Mouse (Mus musculus) hindbrain, postnatal 0 days (tissue): ENCODE measurements around the gene Gm11634. TPM values are rescaled to one million over a fixed set of nuclear protein-coding genes. Genes with fewer than 3 reads are reported as not detected.
"Not testable (repeated sequence)": the region's sequence is repeated elsewhere in the genome, so short reads cannot be mapped to it uniquely, and the experiment has no call there.

Source experiments
- ATAC-seq: fragments of 200-750 bp; cut with Nextera tagmentation; 2 replicates; pipeline ENCODE4 v1.8.0; 2017; ENCODE audit warnings: mild to moderate bottlenecking, moderate TSS enrichment, moderate library complexity
- DNase-seq: peaks from one replicate; pipeline ENCODE4 v3.0.0-alpha.2; 2015; ENCODE audit warnings: low spot score
- H3K27ac ChIP-seq: fragments of 300-500 bp; sonication (generic); 2 replicates; pipeline ENCODE4 v1.5.1; 2014; ENCODE audit warnings: mild to moderate bottlenecking
- H3K27me3 ChIP-seq: fragments of 300-500 bp; sonication (generic); 2 replicates; pipeline ENCODE4 v1.6.1; 2014; ENCODE audit warnings: low read length, mixed read lengths; ENCODE audit not compliant: insufficient read depth
- H3K36me3 ChIP-seq: fragments of 300-500 bp; sonication (generic); 2 replicates; pipeline ENCODE4 v1.6.1; 2014; ENCODE audit warnings: low read length, mixed read lengths; ENCODE audit not compliant: insufficient read depth
- H3K4me1 ChIP-seq: fragments of 300-500 bp; sonication (generic); 2 replicates; pipeline ENCODE4 v1.6.1; 2014; ENCODE audit warnings: antibody characterized with exemption, low read length, mixed read lengths; ENCODE audit not compliant: insufficient read depth
- H3K4me2 ChIP-seq: fragments of 300-500 bp; sonication (generic); 2 replicates; pipeline ENCODE4 v1.6.1; 2014; ENCODE audit warnings: low read depth, mild to moderate bottlenecking, low read length, moderate library complexity, mixed read lengths
- H3K4me3 ChIP-seq: fragments of 300-500 bp; sonication (generic); 2 replicates; pipeline ENCODE4 v1.5.1; 2014; ENCODE audit warnings: low read length
- H3K9ac ChIP-seq: fragments of 300-500 bp; sonication (generic); replicated peaks from 2 replicates; pipeline ENCODE4 v1.6.1; 2014; ENCODE audit warnings: mild to moderate bottlenecking, low read length, moderate library complexity, mixed read lengths
- H3K9me3 ChIP-seq: fragments of 300-500 bp; sonication (generic); 2 replicates; pipeline ENCODE4 v1.6.1; 2016; ENCODE audit warnings: low read length, mixed read lengths
- CTCF ChIP-seq: IDR thresholded peaks from 2 replicates; pipeline ENCODE4 v1.5.1; 2016; ENCODE audit warnings: antibody characterized with exemption, control low read depth, low read depth
- WGBS: fragments of 180-500 bp; shearing (Covaris S2); extraction: QIAGEN DNeasy Blood & Tissue Kit; methylation state at CpG from one replicate; pipeline ENCODE4 v1.1.7; 2014; 5-methylcytosine and 5-hydroxymethylcytosine counted together
- polyA plus RNA-seq: library from polyadenylated mRNA; unstranded; fragments of >200 nt; fragmentation: Nextera tagmentation; extraction: Ambion mirVana; gene quantifications from 2 replicates; pipeline ENCODE4 v1.2.1, GENCODE M21; 2015
- total RNA-seq: library from RNA; depleted of rRNA; stranded (reverse); fragments of >200 nt; gene quantifications from 2 replicates; pipeline ENCODE4 v1.2.3, GENCODE M21; 2014

Gene Gm11634
- total and polyA plus RNA-seq, 2 experiments from 2014 or later = not detected

- H3K4me3 ChIP-seq = no peak overlapping the region
Observed at GRCm38 (mm10) chr11:101589989-101590624, 8.9 kb downstream of the Gm11634 start.

GRCm38 (mm10) chr11:101589444-101589843 lies 9.6 kb downstream of the Gm11634 start:
- H3K27ac ChIP-seq = no peak overlapping the region
- no peak overlapping the region for H3K4me2 ChIP-seq
- WGBS = 29% methylated on average over 5 of the region's 5 CpGs
- no peaks in the 10 kb centered on the region for H3K27me3 ChIP-seq
- no peaks in the 10 kb centered on the region for H3K36me3 ChIP-seq
- peak; percentile 78 for TF ChIP-seq CTCF
- no peaks in the 10 kb centered on the region for H3K4me1 ChIP-seq
- no peaks in the 10 kb centered on the region for H3K9me3 ChIP-seq
- DNase-seq (peak; percentile 64), ATAC-seq (no peak)
- H3K9ac ChIP-seq = no peak overlapping the region
- H3K4me3 ChIP-seq = no peak overlapping the region

More at GRCm38 (mm10) chr11:101589989-101590624, 8.9 kb downstream of the Gm11634 start:
- Histone ChIP-seq H3K4me1 (no peaks in the 10 kb centered on the region), H3K4me2 (no peak overlapping the region), H3K9me3 (no peaks in the 10 kb centered on the region), H3K36me3 (no peaks in the 10 kb centered on the region), H3K9ac (no peak overlapping the region), H3K27ac (no peak overlapping the region), H3K27me3 (no peaks in the 10 kb centered on the region)
- no peak for TF ChIP-seq CTCF
- ATAC-seq (no peak), DNase-seq (no peak)
- 78% methylated on average over 12 of the region's 12 CpGs for WGBS

- Histone ChIP-seq H3K4me1 (no peaks in the 10 kb centered on the region), H3K36me3 (no peaks in the 10 kb centered on the region), H3K27ac (no peak overlapping the region), H3K4me3 (no peak overlapping the region), H3K4me2 (no peak overlapping the region), H3K27me3 (no peaks in the 10 kb centered on the region), H3K9me3 (no peaks in the 10 kb centered on the region), H3K9ac (no peak overlapping the region)
- no peak for TF ChIP-seq CTCF
- WGBS = 90% methylated on average over 7 of the region's 7 CpGs
- ATAC-seq = no peak
- no peak for DNase-seq
Observed at GRCm38 (mm10) chr11:101588868-101589267, 10.2 kb downstream of the Gm11634 start.

- ATAC-seq (no peak), DNase-seq (no peak)
- 89% methylated on average over 10 of the region's 10 CpGs for WGBS
- H3K27me3 ChIP-seq = no peaks in the 10 kb centered on the region
- no peaks in the 10 kb centered on the region for H3K36me3 ChIP-seq
- H3K9me3 ChIP-seq = no peaks in the 10 kb centered on the region
- H3K4me1 ChIP-seq = no peaks in the 10 kb centered on the region
- H3K27ac ChIP-seq = no peak overlapping the region
- no peak overlapping the region for H3K9ac ChIP-seq
- no peak for TF ChIP-seq CTCF
- H3K4me3 ChIP-seq = no peak overlapping the region
- H3K4me2 ChIP-seq = no peak overlapping the region
Observed at GRCm38 (mm10) chr11:101587676-101588075, 11.4 kb downstream of the Gm11634 start.

GRCm38 (mm10) chr11:101585805-101586204 lies 13.3 kb downstream of the Gm11634 start:
- 77% methylated on average over 4 of the region's 4 CpGs for WGBS
- no peak for TF ChIP-seq CTCF
- no peak for DNase-seq

GRCm38 (mm10) chr11:101585031-101585430 lies 14.0 kb downstream of the Gm11634 start:
- ATAC-seq, H3K27me3 ChIP-seq, H3K4me1 ChIP-seq, DNase-seq, H3K9me3 ChIP-seq, H3K4me2 ChIP-seq, H3K36me3 ChIP-seq, H3K9ac ChIP-seq, H3K4me3 ChIP-seq, H3K27ac ChIP-seq: not testable (repeated sequence)
- 97% methylated on average over 1 of the region's 1 CpGs for WGBS

More at GRCm38 (mm10) chr11:101585805-101586204, 13.3 kb downstream of the Gm11634 start:
- Histone ChIP-seq H3K9ac (no peak overlapping the region), H3K27me3 (no peaks in the 10 kb centered on the region), H3K4me1 (0 out of 2 replicates have a peak, but pooled peaks cover 6% of the 10 kb centered on the region), H3K4me2 (no peak overlapping the region), H3K4me3 (no peak overlapping the region), H3K9me3 (no peaks in the 10 kb centered on the region), H3K36me3 (no peaks in the 10 kb centered on the region; the same call in 1 of the 2 replicates), H3K27ac (no peak overlapping the region)
- no peak for ATAC-seq

- no peaks in the 10 kb centered on the region for H3K27me3 ChIP-seq
- H3K9ac ChIP-seq = no peak overlapping the region
- H3K36me3 ChIP-seq = peaks cover 17% of the 10 kb centered on the region
- WGBS = 91% methylated on average over 2 of the region's 2 CpGs
- H3K4me3 ChIP-seq = no peak overlapping the region
- ATAC-seq (no peak), DNase-seq (no peak)
- 0 out of 2 replicates have a peak, but pooled peaks cover 6% of the 10 kb centered on the region for H3K4me1 ChIP-seq
- H3K9me3 ChIP-seq = no peaks in the 10 kb centered on the region
- no peak overlapping the region for H3K27ac ChIP-seq
- TF ChIP-seq CTCF = no peak
- no peak overlapping the region for H3K4me2 ChIP-seq
Observed at GRCm38 (mm10) chr11:101583205-101583604, 15.9 kb downstream of the Gm11634 start.
